In the genomic region with DNA sequence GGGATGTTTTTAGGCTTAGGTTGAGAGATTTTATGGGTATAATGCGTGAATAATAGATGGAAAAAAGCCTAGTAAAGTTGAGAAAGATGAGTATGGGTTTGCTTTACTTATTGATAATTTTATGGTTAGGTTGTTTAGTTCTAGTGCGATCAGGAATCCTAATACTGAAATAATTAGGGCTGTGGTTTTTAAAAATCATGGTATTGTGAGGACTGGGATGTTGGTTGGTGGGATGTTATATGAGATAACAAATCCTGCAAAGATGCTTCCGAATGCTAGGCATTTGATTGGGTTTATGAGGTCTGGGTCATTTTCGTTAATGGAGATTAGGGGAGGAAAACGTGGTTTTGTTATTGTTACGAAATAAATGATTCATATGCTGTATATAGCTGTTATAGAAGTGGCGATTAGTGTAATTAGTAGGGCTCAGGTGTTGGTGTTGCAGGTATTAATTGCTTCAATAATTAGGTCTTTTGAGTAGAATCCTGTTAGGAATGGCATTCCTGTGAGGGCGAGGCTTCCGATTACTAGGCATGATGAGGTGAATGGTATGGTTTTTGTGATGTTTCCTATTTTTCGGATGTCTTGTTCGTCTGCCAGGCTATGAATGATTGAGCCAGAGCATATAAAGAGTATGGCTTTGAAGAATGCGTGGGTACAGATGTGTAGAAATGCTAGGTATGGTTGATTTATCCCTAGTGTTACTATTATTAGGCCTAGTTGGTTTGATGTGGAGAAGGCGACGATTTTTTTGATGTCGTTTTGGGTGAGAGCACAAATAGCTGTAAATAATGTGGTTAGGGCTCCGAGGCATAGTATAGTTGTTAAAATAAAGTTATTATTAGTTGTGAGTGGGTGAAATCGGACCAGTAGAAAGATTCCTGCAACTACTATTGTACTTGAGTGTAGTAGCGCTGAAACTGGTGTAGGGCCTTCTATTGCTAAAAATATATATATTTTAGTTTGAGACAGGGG, we compare ENCODE assay signal across 8 mouse cellular contexts.
DNase-seq lines count a peak whose midpoint lies in the region; ATAC-seq lines count a peak whose summit lies in the region.
"Not testable (repeated sequence)": the region's sequence is repeated elsewhere in the genome, so short reads cannot be mapped to it uniquely, and the experiment has no call there.

No protein-coding gene starts in this region.

- H3K36me3 ChIP-seq in forebrain, embryonic 16.5 days (ENCODE audit: control insufficient read depth, insufficient read depth); hindbrain, embryonic 11.5 days (ENCODE audit: control insufficient read depth, insufficient read depth, low read length); kidney, embryonic 15.5 days; liver, embryonic 12.5 days; midbrain, embryonic 12.5 days; splenic B cell, adult 2 months (ENCODE audit: control insufficient read depth, insufficient read depth, low read length, poor library complexity, severe bottlenecking): not testable (repeated sequence)

- DNase-seq in hindbrain, embryonic 11.5 days (ENCODE audit: low spot score): not testable (repeated sequence)
- peak; percentile 1 for DNase-seq in splenic B cell, adult 2 months (ENCODE audit: low read depth, low spot score)

- not testable (repeated sequence) for H3K4me2 ChIP-seq in forebrain, embryonic 16.5 days (ENCODE audit: low read length); hindbrain, embryonic 11.5 days (replicated peaks; ENCODE audit: low read depth, low read length); kidney, embryonic 15.5 days; liver, embryonic 12.5 days; midbrain, embryonic 12.5 days (replicated peaks)

- H3K27me3 ChIP-seq in forebrain, embryonic 16.5 days (replicated peaks; ENCODE audit: control insufficient read depth, insufficient read depth, low read length); hindbrain, embryonic 11.5 days (ENCODE audit: control insufficient read depth, insufficient read depth, low read length); kidney, embryonic 15.5 days; liver, embryonic 12.5 days (replicated peaks); midbrain, embryonic 12.5 days; splenic B cell, adult 2 months (ENCODE audit: control insufficient read depth, insufficient read depth, low read length, poor library complexity, severe bottlenecking): not testable (repeated sequence)

- ATAC-seq in CD4-positive, CD25-positive, alpha-beta regulatory T cell, adult 4 months: peak; percentile 99
- ATAC-seq in common myeloid progenitor, adult 5-6 weeks (replicated peaks; ENCODE audit: low read depth, poor library complexity, severe bottlenecking): peak; percentile 99
- ATAC-seq in forebrain, embryonic 16.5 days: peak; percentile 100
- peak; percentile 100 for ATAC-seq in hindbrain, embryonic 11.5 days (ENCODE audit: low FRiP score)
- ATAC-seq in kidney, embryonic 15.5 days (replicated peaks; ENCODE audit: low FRiP score): peak; percentile 100
- ATAC-seq in liver, embryonic 12.5 days: peak; percentile 100
- ATAC-seq in midbrain, embryonic 12.5 days (ENCODE audit: low FRiP score, low read depth): peak; percentile 100

- not testable (repeated sequence) for H3K27ac ChIP-seq in forebrain, embryonic 16.5 days (ENCODE audit: low read length); hindbrain, embryonic 11.5 days (ENCODE audit: low read depth, low read length); kidney, embryonic 15.5 days; liver, embryonic 12.5 days; midbrain, embryonic 12.5 days (replicated peaks)

- H3K9me3 ChIP-seq in forebrain, embryonic 16.5 days (ENCODE audit: control insufficient read depth, low read length); hindbrain, embryonic 11.5 days (ENCODE audit: control insufficient read depth, low read length); kidney, embryonic 15.5 days (replicated peaks); liver, embryonic 12.5 days (replicated peaks); midbrain, embryonic 12.5 days: not testable (repeated sequence)

- not testable (repeated sequence) for H3K4me1 ChIP-seq in forebrain, embryonic 16.5 days (replicated peaks; ENCODE audit: control insufficient read depth, insufficient read depth, low read length); hindbrain, embryonic 11.5 days (replicated peaks; ENCODE audit: control insufficient read depth, insufficient read depth, low read length); kidney, embryonic 15.5 days; liver, embryonic 12.5 days; midbrain, embryonic 12.5 days

- not testable (repeated sequence) for H3K4me3 ChIP-seq in forebrain, embryonic 16.5 days (replicated peaks; ENCODE audit: low read length); hindbrain, embryonic 11.5 days (ENCODE audit: low read depth, low read length); kidney, embryonic 15.5 days (replicated peaks); liver, embryonic 12.5 days; midbrain, embryonic 12.5 days

- 86% methylated on average over 18 of the region's 18 CpGs for WGBS in forebrain, embryonic 16.5 days
- 89% methylated on average over 18 of the region's 18 CpGs for WGBS in hindbrain, embryonic 11.5 days
- 87% methylated on average over 18 of the region's 18 CpGs for WGBS in kidney, embryonic 15.5 days
- 75% methylated on average over 18 of the region's 18 CpGs for WGBS in liver, embryonic 12.5 days (ENCODE audit: insufficient replicate concordance)
- WGBS in midbrain, embryonic 12.5 days: 90% methylated on average over 18 of the region's 18 CpGs

- H3K9ac ChIP-seq in forebrain, embryonic 16.5 days (replicated peaks; ENCODE audit: low read depth, low read length); hindbrain, embryonic 11.5 days (ENCODE audit: low read depth, low read length); kidney, embryonic 15.5 days; liver, embryonic 12.5 days; midbrain, embryonic 12.5 days (replicated peaks): not testable (repeated sequence)
